Mouse (Mus musculus) lung, postnatal 10 days (tissue): Measurements from ENCODE around the gene Sh3bp4.

Experiments used
- DNase-seq: peaks from one replicate; pipeline ENCODE4 v3.0.0; 2021

Sh3bp4 gene

GRCm38 (mm10) chr1:89094416-89094815 is 24.2 kb downstream of the Sh3bp4 start:
- DNase-seq: no peak

GRCm38 (mm10) chr1:89095642-89096424 is 25.6 kb downstream of the Sh3bp4 start:
- DNase-seq: no peak

DNA sequence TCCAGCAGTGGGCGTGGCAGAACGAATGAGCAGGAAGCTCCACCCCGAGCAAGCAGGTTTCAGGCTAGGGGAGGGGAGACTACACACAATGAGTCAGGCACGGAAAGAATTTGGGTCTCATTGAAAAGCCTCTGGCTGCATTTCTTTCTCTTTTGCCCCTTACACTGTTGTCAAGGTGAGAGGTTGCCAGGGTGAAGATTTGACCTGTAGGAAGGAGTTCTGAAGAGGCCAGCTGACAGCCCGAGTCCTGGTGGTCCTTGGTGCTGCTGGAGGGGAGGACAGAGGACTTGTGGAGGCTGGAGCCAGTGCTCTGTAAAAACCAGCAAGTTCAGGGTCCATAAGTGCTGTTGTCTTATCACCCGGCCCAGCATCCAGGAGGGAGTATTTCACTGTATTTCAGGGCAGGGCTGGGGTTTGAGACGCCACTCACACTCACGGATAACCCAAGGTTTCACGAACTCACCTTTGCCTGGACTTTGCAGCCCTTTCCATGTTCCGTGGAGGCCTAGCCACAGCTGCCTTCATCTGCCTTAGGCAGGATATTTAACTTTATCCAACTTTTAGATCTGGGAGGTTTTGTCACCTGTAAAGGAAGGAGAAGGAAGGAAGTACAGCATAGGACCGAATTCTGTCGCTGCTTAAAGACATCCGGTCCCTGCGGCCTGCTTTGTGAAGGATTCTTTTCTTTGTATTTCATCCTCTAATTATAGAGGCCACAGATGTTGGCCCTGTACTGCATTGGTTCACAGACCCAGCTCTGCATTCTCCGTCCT is 32.2 kb downstream of the Sh3bp4 start:
- DNase-seq: no peak

DNA sequence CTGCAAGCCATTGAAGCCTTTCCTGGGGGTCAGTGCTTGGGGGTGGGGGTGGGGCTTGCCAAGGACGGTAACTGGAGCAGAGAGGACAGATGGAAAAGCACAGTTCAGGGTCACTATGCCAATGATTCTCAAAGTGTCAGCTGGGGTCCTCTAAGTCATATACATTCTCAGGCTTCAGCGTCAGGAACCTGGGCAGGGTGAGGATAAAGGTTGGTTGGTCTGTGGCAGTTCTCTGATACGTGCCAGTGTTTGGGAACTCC is 32.7 kb downstream of the Sh3bp4 start:
- no peak for DNase-seq

GRCm38 (mm10) chr1:89103505-89103904 is 33.3 kb downstream of the Sh3bp4 start:
- no peak for DNase-seq

GRCm38 (mm10) chr1:89104066-89104765 is 34.0 kb downstream of the Sh3bp4 start:
- peak; percentile 86 for DNase-seq

- DNase-seq: no peak
These were observed 35.9 kb downstream of the Sh3bp4 start for GRCm38 (mm10) chr1:89105891-89106830.

DNA sequence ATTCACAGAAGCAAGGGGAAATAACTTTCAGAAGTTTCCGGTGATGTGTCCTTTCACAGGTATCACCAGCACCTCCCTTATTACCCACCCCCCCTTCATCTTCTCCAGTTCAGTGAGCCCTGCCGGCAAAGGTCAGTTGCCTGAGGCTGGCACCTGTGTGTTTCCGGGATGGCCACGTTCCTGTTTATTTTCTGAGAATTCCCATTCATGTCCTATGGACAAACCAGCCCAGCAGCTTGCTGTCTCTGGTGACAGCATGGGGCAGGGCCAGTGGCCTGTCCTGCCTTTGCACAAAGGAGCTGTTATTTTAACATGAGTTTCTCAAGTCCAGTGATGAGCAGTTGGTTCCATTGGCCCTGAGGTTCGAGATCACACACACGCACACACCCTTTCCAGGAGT is 37.3 kb downstream of the Sh3bp4 start:
- no peak for DNase-seq

- DNase-seq: peak; percentile 71
These were observed 38.2 kb downstream of the Sh3bp4 start for GRCm38 (mm10) chr1:89108340-89108896.

GRCm38 (mm10) chr1:89109767-89110166 is 39.6 kb downstream of the Sh3bp4 start:
- no peak for DNase-seq

DNA sequence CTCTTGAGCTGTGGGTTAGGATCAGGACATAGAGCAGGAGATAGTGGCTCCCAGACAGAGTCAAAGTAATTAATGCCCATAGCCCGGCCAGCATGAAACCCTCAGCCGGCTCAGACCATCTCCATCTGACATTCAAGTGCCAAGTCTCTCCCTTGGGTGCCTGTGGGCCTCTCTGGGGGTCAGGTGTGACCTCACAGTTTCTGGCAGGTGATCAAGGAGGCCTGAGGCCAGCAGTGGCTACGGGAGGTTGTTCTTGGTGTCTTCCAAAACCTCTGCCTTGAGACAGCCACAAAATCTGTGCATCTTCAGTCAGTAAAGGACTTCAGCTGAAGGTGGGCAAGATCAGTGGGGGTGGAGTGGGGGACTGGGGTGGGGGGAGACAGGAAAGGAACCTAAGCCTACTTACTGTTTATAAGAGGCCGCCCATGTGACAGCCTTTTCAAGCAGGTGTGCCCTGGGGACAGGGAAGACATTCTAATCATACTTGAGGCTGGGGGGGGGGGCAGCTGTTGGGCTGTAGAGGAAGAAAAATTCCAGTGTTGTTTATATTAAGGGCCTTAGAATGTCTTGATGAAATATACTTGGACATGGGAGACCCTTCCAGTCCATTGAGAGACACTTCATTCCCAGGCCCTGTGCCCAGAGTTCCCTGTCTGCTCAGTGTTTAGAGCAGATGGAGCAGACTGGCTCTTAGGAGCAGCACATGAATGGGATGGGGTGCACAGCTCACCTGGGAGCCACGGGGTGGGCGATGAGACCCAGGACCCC is 40.7 kb downstream of the Sh3bp4 start:
- peak; percentile 62 for DNase-seq

GRCm38 (mm10) chr1:89112544-89112943 is 42.3 kb downstream of the Sh3bp4 start:
- DNase-seq: no peak

DNA sequence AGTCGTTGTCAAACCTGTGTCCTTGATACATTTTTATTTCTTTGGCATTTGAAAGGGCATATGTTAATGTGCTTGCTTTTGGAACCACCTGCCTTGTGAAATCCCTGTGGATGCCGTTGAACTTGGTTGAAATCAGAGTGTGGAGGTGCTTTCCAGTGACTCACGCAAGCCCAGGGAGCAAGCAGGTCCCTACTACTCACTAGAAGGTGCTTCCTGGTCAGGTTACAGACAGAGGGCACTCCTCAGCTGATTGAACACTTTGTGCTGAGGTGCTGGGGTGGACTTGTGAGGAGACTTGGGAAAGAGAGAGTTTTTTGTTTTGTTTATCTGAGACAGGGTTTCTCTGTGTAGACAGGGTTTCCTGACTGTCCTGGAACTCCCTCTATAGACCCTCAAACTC is 43.5 kb downstream of the Sh3bp4 start:
- DNase-seq: no peak

- DNase-seq: no peak
These were observed 46.8 kb downstream of the Sh3bp4 start for GRCm38 (mm10) chr1:89117062-89117461.

DNA sequence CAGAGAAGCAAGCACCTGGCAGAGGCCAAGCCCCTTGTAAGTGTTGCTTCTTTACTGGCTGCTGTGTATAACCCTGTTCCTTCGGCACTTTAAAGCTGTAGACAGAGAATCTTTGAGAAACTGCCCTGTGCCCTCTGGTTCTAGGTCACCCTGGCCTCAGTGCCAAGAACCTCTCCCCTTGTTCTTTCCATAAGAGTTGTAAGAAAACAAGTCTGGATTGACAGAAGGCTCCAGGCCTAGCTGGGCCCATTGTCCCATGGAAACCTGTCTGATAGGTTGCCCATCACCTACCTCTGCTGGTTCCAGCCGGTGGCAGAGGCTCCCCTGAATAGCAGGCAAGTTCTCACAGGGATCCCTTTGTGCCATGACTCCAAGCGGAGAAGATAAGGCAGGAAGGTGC is 47.9 kb downstream of the Sh3bp4 start:
- DNase-seq: no peak

DNA sequence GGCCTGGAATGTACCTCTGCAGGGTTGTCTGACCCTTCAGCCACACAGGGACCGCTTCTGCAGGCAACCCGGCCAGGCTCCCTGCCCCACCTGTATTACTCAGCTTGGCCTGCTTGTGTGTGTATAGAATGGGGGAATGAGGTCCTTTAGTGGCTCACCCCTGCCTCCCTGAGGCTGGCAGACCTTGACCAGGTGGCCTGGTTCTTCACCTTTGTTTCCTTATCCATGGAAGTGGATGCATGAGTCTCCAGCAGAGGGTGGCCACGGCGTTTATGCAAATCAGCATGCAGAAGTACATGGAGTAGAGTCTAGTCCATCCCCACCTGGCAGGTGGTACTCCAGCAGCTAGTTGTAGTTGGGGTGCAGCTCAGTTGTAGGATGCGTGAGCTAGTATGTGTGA is 48.6 kb downstream of the Sh3bp4 start:
- no peak for DNase-seq

- DNase-seq: no peak
These were observed 50.1 kb downstream of the Sh3bp4 start for GRCm38 (mm10) chr1:89120290-89120689.

- DNase-seq: peak; percentile 78
These were observed 51.3 kb downstream of the Sh3bp4 start for GRCm38 (mm10) chr1:89121466-89121865.

DNA sequence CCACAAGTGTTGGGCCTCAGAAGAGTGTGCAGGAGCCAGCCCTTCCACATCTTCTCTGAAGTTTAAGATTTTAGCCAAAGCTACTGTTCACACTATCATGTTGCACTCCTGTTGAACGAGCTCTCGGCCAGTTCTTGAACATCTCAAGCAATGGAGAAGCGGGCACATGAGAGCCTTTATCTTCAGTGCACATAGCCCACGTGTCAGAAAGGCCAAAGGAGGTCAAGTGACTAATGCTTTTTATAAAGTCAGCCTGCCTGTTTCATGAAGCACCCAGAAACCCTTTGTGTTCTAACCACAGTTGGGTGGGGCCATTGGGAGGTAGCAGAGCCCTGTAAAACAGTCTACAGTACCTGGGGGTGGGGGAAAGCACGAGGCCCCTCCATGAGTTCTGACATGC is 52.2 kb downstream of the Sh3bp4 start:
- DNase-seq: no peak

DNA sequence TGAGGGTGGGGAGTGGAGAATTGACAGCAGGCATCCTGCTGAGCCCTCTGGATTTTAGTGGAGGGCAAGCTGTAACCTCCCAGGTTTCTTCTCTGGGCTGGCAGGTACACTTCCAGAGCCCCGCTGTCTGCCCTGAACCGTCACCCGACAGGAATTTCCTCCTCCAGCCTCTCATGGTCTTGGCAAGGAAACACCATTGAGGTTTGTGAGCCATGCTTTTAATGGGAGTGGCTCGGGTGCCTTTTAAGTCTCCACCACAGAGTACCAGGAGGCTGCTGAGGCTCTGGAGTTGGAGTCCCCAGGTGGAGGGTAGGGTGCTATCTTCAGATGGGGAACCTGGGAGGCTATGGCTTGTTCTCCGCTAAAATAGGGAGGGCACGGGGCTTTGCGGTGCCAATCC is 53.9 kb downstream of the Sh3bp4 start:
- peak; percentile 61 for DNase-seq

- DNase-seq: no peak
These were observed 56.9 kb downstream of the Sh3bp4 start for GRCm38 (mm10) chr1:89127163-89127562.

DNA sequence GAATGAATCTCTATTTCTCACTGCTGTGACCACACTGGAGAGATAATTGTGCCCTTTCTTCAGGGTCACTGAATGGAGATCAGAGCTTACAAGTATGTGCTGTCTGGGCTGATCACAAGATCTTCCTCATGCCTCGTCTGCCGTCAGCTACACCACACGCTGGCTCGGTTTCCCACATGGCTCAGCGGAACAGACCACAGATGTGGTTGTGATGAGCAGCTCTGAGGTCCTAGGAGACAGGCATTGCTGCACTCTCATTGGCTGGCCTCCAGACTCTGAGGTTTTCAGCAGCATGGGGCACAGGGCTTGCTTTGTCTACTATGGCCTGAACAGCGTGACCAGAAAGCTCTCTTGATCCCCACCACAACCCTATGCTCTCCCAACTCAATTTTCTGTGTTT is 60.2 kb downstream of the Sh3bp4 start:
- DNase-seq: no peak
